Mouse (Mus musculus) ES-CJ7 (cell line): ENCODE data around the gene Epyc.
"Not testable (repeated sequence)": the region's sequence is repeated elsewhere in the genome, so short reads cannot be mapped to it uniquely, and the experiment has no call there.

Source experiments
- DNase-seq: peaks from one replicate; pipeline ENCODE4 v3.0.0; 2011; ENCODE audit warnings: low read depth, low spot score

Gene Epyc

DNA sequence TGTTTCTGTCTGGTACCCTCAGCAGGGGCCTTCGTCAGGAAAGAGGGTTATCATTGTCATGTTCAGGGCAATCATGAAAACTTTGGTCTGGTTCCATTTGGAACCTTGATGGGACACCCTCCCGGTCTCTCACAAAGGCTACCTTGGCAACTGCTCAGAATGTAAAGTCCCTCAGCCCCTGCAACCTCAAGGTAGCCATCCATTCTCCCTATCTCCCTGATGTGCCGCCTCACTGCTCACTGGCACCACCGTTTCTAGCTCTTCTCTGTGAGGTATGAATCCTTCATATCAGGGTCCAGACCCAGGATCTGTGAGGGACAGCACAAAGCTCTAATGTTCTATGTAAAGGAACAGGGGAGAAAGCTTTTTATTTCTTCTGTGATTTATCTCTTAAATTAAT is 70.7 kb downstream of the Epyc start:
- no peak for DNase-seq

DNA sequence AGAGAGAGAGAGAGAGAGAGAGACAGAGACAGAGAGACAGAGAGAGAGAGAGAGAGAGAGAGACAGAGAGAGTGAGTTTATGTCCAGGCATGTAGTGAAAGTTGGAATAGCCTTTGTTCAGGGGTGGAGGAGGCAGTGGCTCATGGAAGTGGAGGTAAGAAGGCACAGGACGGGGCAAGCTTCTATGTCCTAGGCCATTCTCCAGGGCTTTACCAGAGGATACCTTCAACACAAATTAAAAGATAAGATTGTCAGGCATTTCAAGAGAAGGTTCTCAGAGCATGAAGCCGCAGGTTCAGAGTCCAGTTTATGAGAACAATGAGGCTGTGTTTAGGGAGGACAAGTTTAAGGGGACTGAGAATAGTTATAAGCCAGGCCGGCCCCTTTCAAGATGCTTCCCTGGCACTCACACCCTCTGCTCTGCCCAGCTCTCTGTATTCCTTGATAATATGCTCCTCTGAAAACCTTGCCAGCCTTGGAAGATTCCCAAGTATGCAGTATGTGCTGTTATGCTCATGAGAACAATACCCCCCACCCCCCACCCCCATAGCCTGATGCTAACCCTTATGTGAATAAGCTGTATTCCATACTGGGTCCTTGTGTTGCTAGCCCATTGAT is 71.5 kb downstream of the Epyc start:
- no peak for DNase-seq

DNA sequence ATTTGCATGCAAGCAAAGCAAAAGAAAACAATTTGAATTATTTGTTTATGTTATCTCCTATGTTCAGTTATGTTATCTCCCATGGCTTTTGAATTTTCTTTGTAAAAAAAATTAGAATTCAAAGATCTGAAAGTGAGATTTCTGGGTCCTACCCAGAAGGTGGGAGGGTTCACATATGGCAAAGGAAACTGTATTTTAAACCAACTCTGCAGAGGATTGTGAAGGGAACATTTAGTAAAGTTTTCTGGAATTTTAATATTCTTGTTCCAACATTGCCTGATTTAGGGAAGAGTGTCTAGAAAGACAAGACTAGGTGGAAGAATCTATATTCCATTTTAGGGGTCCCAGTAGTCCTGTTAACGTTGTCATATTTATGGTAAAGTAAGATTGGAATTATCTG is 73.4 kb downstream of the Epyc start:
- no peak for DNase-seq

DNA sequence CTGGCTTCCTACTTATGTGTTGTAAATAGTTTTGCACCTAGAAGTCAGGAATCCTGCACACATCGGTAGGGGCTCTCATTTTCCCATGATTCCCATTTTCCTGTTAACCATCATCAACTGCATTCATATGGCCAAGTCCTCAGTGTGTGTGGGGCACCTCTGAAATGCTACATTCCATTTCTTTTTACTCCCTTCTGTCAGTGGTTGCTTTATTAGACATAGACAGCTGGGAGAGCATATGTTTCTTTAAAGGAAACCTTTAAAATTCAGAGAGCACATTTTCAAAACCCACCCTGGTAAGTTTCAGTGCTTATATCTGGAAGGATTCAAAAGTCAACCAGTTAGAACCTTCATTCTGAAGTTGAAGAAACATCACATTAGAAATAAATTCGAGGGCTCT is 74.2 kb downstream of the Epyc start:
- DNase-seq = no peak

DNA sequence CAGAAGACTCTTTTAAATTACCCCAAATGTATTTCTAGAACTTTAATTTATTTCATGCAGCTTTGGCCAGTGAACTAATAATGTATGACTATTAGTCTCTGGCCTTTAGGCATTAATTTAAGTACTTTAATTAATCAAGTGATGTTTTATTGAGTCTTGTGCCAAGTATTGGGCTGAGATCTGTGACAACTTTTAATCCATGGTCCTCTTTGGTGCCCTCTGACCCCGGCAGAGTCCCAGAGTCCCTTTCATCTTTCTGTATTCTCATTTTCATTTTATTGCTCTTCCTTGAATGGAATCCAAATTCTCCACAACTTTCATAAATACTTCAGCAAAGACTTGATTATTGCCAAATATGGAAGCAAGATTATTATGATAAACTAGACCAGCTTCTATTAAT is 76.8 kb downstream of the Epyc start:
- DNase-seq = no peak

DNA sequence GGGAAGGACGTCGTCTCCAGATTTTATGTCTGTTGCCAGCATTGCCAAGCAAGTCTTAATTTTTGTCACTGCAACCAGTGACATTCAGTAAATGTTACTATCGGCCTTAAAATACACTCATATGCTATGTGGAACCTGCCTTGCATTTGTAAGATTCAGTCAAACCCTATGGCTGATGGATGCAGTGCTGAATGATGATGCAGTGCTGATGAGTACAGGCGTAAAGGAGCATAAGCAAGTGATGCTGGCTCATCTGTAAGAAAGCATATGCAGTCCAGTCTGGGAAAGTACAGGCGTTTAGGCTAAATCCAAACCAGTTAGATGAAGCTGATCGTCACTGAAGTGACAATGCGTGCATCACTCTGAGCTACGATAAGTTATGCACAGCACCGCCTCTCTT is 78.8 kb downstream of the Epyc start:
- DNase-seq = no peak

DNA sequence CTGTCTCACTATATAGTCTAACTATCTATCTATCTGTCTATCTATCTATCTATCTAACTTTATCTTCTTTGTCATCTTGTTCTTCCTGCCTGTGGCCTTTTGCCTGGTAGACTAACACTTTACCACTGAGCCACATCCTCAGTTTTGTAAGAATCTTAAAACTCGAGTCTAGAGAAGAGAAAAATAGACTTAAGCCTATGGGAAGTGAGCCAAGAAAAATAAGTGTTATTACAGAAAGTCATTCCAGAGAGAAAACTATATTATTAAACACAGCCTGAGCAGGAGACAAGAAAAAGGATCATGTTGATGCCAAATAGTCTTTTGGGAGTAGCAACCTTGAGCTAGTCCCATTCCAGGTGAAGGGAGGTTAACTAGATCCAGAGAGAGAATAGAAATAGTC is 82.1 kb downstream of the Epyc start:
- no peak for DNase-seq

DNA sequence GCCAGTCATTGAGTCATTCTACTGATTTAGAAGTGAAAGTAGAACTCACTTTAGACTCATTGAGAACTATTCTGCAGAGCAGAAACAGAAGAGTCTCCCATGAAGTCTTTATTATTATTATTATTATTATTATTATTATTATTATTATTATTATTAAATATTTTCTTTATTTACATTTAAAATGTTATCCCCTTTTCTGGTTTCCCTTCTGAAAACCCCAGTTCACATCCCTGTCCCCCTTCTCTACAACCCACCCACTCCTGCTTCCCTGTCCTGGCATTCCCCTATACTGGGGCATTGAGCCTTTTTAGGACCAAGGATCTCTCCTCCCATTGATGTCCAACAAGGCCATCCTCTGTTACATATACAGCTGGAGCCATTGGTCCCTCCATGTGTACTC is 82.8 kb downstream of the Epyc start, which contains the start of gene C030005K15Rik:
TSS of gene C030005K15Rik (minus strand) at position 101 of the 400 bp plus-strand sequence.
- not testable (repeated sequence) for DNase-seq
